Mouse (Mus musculus): ENCODE measurements around the gene Tiam2. TPM values are rescaled to one million over a fixed set of nuclear protein-coding genes. Genes with fewer than 3 reads are reported as not detected.

Tiam2 gene
- total RNA-seq, 2 experiments from 2014 or later: 0.08 to 3.8 TPM

DNA sequence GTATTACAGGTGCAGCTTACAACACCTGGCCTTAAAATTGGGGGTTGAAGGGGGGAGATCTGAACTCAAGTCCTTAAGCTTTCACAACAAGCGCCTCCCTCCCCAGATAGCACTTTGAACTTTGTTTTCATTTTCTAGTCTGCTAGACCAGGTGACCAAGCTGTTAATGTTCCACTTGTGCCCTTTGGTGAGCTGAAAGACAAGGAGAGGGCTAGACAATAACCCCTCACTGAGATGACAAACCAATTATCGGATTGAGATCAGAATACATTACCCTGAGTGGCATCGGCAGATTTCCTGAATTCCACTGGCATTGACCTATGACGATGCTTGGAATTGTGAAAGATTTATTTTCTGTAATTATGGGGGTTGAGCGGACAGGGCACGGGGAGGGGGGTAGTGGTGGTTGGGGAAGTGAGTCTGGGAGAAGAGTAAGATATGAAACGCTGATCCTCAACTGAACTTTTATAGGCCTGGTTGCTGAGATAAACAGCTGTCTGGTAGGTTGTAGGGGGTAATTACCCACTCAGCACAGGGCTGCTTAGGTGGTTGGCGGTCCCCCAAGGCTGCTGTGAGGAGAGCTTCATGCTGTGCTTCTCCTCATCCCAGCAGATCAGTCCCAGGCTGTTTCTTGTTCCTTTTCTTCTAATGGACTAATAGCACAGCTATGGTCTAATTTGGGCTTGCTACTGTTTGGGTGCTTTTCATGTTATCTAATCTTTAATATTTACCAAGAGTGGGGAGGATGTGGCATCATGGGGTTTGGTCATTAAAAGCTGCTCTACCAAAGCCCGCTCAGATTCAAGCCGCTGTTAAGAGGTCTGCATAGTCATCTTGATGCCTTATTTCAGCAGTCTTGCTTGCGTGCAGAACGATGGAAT lies 161.6 kb downstream of the Tiam2 start:
- ATAC-seq (replicated peaks; ENCODE audit: low FRiP score, poor library complexity, severe bottlenecking): no peak

- ATAC-seq (replicated peaks; ENCODE audit: low FRiP score, poor library complexity, severe bottlenecking): no peak
Observed at GRCm38 (mm10) chr17:3490216-3490895, 164.0 kb downstream of the Tiam2 start.

DNA sequence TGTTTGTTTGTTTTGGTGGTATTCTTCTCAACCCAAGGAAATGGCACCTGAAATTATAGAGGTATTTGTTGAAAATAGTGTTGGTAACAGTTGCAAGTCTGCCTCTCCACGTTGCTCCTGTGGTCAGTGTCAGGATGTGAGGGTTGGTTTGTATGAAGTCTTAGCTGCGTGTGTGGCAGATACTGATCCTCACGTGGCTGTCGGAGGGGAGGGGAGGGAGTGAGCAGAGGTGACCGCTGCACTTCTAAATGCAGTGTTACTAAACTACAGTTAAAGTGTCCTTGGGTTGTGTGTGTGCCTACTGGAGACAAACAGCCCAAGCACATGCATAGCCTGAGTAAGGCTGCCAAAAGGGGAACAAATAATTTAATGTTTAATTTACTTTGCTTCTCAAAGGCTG lies 164.7 kb downstream of the Tiam2 start:
- no peak for ATAC-seq (replicated peaks; ENCODE audit: low FRiP score, poor library complexity, severe bottlenecking)

DNA sequence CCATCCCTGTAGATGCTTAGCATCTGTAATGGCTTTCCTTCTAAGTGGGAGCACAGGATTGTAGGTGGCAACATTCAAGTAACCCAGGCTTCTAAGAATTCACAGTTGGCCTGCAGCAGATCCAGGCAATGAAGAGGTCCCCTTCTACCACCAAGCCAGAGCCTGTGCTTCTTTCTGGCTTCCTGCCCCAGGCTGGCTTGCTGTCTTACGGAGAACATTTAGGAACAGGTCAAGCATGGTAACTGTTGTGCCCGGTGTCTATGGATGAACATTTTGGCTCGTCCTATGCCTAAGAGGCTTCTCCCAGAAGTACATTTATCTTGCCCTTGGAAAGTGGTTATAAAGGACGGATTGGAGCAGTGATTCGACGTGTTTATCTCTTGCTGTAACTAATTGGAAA lies 165.3 kb downstream of the Tiam2 start:
- no peak for ATAC-seq (replicated peaks; ENCODE audit: low FRiP score, poor library complexity, severe bottlenecking)

DNA sequence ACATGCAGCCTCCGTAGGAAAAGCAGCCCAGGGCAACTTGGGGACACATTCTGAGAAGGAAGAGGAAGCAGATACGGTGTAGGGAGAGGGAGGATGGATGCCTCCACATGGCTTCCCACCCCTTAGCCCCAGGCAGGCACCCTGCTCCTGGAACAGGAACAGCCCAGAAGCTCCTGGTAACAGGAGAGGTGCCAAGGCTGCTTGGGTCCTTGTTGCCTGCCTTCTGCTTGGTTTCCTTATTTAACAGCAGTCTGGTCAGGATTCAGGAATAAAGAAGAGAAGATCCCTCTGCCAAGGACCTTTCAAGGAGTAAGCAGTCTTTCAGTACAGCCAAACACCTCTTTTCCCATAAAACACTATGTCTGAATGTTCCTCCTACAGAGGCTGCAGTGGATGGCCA lies 169.2 kb downstream of the Tiam2 start:
- no peak for ATAC-seq (replicated peaks; ENCODE audit: low FRiP score, poor library complexity, severe bottlenecking)

DNA sequence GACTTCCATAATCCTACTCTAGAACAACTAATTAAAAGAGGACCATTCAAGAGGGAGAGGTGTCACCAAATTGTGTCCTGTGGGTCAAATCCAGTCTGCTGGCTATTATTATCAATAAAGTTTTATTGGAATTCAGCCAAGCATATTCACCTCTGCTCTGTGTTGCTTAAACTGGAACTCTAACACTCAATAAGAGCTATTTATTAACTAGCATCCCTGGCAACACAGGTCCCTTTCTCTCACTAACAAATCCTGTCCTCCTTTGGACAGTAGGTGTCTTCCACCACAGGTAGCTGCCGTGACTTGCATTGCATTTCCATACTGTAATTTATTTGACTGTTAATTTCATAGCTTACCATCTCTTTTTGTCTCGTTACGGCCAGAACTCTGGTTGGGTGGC lies 169.7 kb downstream of the Tiam2 start:
- ATAC-seq (replicated peaks; ENCODE audit: low FRiP score, poor library complexity, severe bottlenecking): no peak

DNA sequence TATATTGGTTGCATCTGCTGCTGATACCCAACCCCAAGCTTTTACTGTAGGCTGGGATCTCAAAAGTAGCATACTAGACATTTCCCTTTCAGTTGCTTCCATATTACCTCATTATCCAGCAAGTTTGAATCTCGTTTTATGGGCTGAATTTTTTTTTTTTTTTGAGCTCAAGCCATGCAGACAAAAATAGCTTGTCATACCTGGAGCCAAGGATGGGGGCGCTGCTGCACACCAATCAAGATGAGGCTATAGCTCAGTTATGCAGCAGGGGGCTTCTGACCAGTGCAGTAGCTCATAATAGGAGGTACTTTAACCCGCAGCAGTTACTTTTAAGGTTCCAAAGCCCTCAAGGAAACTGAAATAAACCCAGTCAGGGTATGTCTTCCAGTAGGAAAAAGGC lies 171.7 kb downstream of the Tiam2 start:
- ATAC-seq (replicated peaks; ENCODE audit: low FRiP score, poor library complexity, severe bottlenecking): no peak

DNA sequence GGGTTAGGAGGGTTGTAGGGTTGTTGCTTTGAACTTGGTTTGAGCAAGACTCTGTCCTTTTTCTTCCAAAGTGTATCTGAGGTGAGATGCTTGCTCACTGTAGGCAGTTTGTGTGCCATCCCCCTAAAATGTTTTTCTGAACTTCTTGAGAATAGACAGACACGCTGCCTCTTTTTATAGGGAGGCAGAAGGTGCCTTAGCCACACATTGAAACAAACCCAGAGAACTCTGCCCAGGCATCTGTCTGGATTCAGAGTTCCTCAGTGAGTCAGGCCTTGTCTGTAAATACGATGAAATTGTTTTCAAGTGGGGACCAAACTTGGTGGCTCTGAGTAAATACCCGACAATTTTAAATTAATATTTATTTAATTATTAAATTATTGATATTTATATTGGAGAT lies 172.2 kb downstream of the Tiam2 start:
- no peak for ATAC-seq (replicated peaks; ENCODE audit: low FRiP score, poor library complexity, severe bottlenecking)

GRCm38 (mm10) chr17:3499468-3499867 lies 173.1 kb downstream of the Tiam2 start:
- ATAC-seq (replicated peaks; ENCODE audit: low FRiP score, poor library complexity, severe bottlenecking): no peak

- ATAC-seq (replicated peaks; ENCODE audit: low FRiP score, poor library complexity, severe bottlenecking): no peak
Observed at GRCm38 (mm10) chr17:3500076-3500475, 173.7 kb downstream of the Tiam2 start.

DNA sequence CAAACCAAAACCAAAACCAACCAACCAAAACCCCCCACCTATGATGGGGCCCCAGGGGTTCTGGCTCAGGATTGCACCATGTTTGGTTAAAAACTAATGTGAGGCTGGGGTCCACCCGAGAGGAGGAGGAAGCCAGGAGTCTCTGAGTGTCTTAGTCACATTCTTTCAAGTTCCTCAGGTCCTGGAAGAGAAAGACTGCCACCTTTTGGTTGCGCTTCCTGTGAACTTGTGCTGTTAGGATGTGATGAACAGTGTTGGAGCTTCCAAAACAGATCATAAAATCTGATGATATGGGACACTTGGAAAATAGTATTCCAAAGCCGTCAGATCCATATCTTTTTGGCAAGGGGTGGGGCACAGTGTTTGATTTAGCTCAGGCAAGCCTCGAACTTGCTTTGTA lies 174.6 kb downstream of the Tiam2 start:
- ATAC-seq (replicated peaks; ENCODE audit: low FRiP score, poor library complexity, severe bottlenecking): no peak

DNA sequence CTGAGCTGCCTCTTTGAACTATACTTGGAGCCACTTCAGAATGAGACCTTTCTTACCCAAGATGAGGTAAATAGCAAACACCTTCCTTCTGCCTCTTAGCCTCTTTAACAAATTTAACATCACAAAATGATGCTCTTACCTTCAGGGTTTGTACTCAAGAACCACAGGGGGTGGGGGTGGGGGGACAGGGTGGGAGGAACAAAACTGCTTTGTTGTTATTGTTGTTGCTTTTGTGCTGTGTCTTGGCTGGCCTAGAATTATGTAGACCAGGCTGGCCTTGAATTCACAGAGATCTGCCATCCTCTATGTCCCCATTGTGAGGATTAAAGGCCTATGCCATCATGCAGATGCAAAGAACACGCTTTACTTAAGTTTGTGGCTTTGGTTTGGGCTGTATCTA lies 179.3 kb downstream of the Tiam2 start:
- no peak for ATAC-seq (replicated peaks; ENCODE audit: low FRiP score, poor library complexity, severe bottlenecking)

DNA sequence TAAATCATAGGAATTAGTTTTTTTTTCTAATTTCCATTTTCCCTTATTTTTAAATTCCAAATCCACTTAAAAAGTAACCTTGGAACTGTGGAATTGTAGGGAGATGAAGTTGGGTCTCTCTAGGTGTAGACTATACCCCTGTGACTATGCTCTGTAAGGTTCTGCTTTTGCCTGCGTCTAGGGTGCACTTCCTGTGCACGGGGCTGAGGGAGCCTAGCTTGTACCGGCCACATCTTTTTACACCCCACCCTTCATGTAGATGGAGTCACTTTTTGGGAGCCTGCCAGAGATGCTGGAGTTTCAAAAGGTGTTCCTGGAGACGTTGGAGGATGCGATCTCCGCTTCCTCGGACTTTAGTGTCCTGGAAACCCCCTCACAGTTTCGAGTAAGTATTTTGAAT lies 180.1 kb downstream of the Tiam2 start:
- no peak for ATAC-seq (replicated peaks; ENCODE audit: low FRiP score, poor library complexity, severe bottlenecking)

DNA sequence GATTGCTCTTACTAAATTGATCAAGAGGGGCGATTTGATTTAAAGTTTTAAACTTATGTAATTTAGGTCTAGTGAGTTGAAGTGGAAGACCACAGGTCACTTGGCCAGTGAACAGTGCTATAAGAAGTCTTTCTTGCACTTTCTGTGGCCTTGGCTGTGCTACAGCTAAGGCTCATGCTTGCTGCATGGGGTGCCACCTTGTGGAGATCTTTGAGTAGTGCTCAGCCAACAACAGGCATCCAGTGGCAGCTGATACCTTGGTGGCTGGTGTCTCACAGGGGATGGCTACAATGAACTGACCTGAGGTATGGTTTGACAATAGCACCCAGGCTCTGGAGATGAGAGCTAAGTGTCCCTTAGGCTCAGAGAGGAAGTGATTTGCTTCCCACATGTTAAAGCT lies 183.5 kb downstream of the Tiam2 start:
- peak; percentile 63; the same call in 1 of the 2 replicates for ATAC-seq (replicated peaks; ENCODE audit: low FRiP score, poor library complexity, severe bottlenecking)

- ATAC-seq (replicated peaks; ENCODE audit: low FRiP score, poor library complexity, severe bottlenecking): no peak
Observed at GRCm38 (mm10) chr17:3514316-3514715, 187.9 kb downstream of the Tiam2 start.

- ATAC-seq (replicated peaks; ENCODE audit: low FRiP score, poor library complexity, severe bottlenecking): no peak
Observed at GRCm38 (mm10) chr17:3515851-3516250, 189.5 kb downstream of the Tiam2 start.

DNA sequence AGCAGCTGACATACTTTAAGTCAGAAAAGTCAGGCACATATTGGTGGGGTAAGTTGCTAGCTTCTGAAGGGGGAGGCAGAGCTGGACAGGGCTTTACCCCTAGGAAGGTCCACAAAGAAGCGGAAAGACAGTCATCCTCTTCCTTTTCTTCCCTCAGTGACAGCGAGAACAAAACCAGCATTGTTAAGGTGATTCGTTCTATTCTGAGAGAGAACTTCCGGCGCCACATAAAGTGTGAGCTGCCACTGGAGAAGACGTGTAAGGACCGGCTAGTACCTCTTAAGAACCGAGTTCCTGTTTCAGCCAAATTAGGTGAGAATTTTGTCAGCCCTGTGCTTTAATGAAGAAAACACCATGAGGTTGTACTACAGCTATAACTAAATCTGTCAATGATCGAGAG lies 190.0 kb downstream of the Tiam2 start:
- ATAC-seq (replicated peaks; ENCODE audit: low FRiP score, poor library complexity, severe bottlenecking): no peak

DNA sequence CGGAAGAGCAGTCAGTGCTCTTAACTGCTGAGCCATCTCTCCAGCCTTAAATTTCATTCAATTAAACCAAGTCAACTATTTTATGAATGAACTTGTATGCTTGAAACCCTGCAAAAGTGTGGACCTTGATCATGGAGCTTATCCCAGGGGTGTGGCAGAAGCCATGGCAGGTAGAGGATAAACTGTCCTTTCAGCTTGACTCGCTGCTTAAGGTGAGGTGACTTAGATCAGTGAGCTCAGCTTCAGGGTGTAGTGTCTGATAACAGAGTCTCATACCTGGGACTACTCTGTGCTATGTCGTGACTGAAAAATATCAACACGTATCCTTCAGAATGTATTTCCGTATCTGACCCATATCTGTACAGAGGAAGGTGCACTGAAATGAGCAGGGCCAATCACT lies 194.0 kb downstream of the Tiam2 start:
- no peak for ATAC-seq (replicated peaks; ENCODE audit: low FRiP score, poor library complexity, severe bottlenecking)

DNA sequence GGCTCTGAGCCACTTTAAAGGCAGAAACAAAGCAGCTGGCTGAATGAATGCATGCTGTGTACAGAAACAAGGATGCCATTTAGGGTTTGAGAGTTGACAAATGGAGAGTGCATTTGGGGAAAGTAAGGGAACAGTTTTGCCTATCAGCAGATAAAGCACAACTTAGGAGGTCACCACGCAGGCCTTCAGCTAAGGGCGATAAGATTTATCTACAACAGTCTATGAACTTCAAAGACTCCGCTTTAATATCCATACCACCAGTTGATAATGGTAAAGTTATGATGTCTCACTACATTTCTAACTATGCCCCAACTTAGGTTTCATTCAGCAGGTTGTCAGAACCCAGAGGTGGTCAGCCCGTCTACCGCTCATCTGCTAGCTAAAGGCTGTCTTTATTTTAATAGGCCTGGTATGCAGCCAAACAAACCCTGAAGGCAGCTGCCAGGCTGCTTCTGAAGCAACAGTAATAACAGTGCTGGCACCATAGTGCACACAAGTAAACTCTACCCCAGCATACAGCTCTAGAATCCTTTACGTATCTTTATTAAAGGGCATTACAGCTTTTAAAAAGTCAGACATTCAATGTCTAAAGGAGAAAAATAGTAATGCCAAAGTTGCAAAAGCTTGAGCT lies 201.6 kb downstream of the Tiam2 start:
- ATAC-seq (replicated peaks; ENCODE audit: low FRiP score, poor library complexity, severe bottlenecking): peak; percentile 39

GRCm38 (mm10) chr17:3529523-3529922 lies 203.2 kb downstream of the Tiam2 start:
- ATAC-seq (replicated peaks; ENCODE audit: low FRiP score, poor library complexity, severe bottlenecking): no peak

DNA sequence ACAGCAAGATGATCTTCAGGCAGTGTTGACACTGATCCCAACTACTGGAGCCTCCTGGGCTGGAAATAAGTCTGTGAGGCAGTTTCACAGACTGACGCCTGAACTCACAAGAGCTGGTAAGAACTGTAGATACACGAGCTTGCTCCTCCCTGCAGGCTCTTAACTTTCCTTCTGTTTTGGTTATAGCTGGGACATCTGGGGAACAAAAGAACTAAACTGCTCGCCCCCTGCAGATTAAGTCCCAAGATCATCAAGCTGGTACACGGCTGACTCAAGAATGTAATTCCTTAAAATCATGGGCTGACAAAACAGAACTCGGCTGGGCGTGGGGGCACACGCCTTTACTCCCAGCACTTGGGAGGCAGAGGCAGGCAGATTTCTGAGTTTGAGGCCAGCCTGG lies 204.2 kb downstream of the Tiam2 start:
- ATAC-seq (replicated peaks; ENCODE audit: low FRiP score, poor library complexity, severe bottlenecking): no peak
